Mouse (Mus musculus) frontal cortex, adult 2 months (tissue): Measurements from ENCODE around the gene Emilin3. TPM values are rescaled to one million over a fixed set of nuclear protein-coding genes. Genes with fewer than 3 reads are reported as not detected.

ENCODE experiments used
- DNase-seq, 2 experiments: peaks; one replicate each; pipeline ENCODE4 v3.0.0; 2022; ENCODE audit warnings: low spot score in 1 of 2; ENCODE audit errors: extremely low spot score in 1 of 2
- polyA plus RNA-seq: library from polyadenylated mRNA; depleted of rRNA; stranded (reverse); fragments of >200 nt; gene quantifications from 2 replicates; pipeline ENCODE4 v1.2.3, GENCODE M21; 2012

Emilin3 gene
- polyA plus RNA-seq, 1 experiment = 0.26 TPM

DNA sequence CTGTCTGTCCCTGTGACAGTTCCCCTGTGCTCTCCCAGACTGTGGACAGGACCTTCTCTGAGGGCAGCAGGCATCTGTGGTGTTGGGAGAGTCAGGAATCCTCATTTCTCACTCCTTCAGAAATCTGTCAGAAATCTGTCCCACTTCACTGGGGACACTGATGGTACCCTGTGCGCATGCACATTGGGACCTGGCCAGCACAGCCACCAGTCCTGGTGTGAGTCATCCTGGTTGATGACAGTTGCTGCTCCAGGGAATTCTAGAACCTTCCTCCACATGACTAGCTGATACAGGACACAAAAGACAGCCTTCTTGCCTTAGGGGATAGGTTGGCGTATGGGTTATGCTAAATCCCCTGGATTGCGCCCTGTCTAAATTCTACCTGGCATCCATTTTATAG lies 5.2 kb upstream of the Emilin3 start:
- DNase-seq = no peak

GRCm38 (mm10) chr2:160916714-160917113 lies 4.6 kb upstream of the Emilin3 start:
- DNase-seq = no peak

DNA sequence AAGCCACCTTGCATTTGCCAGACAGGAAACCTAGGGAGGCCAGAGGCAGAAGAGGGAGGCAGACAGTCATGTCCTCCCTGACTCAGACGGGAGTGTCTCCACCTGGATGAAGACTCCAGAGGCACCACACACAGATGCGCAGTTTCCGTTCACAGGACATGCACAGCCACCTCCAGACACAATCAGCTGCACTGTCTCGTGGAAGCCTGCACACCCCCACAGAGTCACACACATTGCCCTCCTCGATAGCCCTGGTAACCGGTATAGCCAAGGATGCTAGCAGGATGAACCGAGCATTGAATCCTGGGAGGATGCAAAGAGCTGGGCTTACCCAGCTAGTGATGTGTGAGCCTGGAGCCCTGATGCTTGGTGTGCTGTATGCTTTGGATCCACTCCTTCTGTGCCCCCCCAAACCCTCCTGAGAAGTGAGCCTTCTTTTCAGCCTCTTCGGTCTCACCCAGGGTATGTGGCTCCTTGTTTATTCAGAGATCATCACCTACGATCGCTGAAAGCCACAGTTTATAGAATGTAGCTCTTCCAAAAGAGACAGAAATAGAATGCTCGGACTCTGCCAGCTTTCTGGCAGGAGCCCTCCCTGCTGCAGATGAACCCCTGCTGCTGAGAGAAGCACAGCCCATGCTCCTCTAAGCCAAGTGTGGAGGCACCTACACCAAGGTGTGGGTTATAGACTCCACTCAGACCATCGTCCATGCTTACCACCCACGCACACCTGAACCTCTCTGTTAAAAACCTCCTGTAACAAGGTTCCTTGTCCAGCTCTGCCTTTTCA lies 3.9 kb upstream of the Emilin3 start:
- DNase-seq = peak in 1 of 2 experiments; percentile 20

DNA sequence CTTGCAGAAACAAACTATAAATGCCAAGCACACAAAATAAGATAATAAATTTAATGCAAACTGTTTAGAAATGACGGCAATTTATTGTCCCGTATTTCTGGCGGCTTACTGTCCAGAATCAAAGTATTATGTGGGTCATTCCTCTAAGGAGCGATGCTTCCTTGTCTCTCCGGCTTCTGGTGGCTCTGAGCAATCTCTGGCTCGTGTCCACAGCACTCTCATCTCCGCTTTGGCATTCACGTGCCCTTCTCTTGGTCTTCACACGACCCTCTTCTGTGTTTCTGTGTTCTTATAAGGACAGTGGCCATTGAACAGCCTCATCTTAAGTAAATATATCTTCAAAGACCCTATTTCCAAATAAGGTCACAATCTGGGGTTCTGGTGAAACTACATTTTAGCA lies 2.5 kb upstream of the Emilin3 start:
- no peak for DNase-seq

DNA sequence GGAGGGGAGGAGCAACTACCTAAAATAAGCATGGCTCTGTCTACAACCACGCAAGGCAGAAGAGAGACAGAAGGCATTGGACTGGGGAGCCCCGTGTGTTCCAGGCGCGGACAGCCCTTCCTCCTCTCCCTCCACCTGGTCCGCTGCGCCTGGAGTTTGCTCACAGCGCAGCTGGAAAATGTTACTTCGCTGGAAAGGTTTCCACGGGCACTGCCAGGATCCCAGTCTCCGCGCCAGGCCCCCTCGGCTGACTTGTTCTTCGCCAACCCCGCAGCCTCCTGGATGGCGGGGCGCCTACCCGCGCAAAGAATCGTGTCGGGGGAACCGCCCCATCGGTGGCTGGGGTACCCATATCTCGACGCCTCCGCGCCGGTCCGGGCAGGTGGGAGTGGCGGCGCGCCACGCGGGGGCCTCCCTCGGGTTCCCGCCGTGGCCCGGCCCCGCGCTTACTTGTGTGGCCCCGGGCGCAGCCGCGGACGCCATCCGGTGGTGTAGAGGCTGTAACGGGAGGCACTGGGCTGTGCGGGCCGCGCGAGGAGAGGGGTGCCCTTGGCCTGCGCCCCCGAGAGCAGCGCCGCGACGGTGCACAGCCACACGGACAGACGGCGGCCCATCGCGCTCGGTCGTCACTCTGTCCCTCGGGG lies 448 bp downstream of the Emilin3 start:
- no peak for DNase-seq

- DNase-seq = no peak
Observed at GRCm38 (mm10) chr2:160910633-160911032, 1.5 kb downstream of the Emilin3 start.

GRCm38 (mm10) chr2:160908607-160909006 lies 3.5 kb downstream of the Emilin3 start:
- DNase-seq = no peak

DNA sequence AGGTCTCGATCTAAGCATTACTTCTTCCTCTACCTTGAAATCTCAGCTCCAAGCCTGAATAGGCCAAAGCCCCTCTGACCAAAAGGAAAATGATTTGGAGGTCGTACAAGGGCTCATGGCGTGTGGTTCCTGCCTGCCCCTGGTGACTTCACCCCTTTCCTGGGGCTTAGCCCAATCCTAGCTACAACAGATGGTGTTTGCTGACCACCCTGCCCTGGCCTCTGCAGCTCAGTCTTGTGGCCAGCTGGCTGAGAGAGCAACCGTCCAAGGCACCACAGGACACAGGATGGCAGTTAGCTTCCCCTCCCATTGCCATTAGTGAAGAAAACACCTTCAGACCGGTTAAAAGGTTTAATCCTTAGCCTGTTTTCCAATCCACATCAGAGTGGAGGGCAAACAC lies 6.0 kb downstream of the Emilin3 start:
- no peak for DNase-seq

DNA sequence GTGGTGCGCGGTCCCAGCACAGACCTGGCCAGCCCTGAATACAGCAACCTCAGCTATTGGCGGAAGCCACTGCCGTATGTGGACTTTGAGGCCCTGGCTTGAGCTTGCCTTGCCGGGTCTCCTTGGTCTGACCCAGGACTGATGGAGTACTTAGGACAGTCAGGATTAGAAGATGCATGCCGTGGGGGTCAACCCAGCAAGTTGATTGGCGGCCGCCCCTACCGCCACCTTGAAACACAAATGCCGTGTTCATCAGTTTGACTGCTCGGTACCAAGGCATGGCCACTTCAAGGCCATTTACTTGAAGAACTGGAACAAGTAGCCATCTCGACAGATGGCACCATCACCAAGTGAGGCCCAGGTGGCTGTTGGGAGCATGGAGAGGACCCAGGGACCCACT lies 6.8 kb downstream of the Emilin3 start:
- no peak for DNase-seq

DNA sequence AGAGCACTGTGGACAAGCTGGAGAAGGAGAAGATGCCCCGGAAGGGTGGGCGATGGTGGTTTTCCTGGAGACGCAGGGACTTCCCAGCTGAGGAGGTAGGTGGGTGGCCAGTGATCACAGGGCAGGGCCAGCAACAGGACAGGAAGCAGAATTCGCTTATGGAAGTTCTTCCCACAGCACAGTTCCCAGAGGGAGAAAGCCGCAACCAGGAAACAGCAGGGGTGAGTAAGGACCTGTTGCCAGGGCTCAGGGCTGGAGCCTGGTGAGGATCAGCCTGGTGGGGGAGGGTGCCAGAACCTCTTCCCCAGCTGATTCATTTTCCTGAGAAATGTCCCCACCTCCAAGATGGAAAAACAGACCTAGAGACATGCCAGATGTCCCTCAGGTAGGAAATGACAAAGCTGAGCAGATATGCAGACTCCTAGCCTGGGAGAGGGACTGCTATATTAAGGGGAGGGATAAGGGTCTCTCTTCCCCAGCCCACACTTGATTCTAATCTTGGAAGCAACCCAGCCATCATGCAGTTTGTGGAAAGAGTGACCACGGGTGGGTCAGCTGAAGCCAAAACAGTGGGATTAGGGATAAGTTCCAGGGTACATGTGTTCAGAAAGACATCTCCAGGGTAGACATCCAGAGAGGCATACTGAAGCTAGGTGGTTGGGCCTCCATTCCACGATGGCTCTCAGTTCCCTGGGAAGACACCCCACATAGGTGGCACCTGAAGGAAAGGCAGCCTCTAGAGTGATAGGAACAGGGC lies 10.3 kb downstream of the Emilin3 start:
- DNase-seq = no peak

GRCm38 (mm10) chr2:160891697-160892096 lies 20.4 kb downstream of the Emilin3 start:
- no peak for DNase-seq

DNA sequence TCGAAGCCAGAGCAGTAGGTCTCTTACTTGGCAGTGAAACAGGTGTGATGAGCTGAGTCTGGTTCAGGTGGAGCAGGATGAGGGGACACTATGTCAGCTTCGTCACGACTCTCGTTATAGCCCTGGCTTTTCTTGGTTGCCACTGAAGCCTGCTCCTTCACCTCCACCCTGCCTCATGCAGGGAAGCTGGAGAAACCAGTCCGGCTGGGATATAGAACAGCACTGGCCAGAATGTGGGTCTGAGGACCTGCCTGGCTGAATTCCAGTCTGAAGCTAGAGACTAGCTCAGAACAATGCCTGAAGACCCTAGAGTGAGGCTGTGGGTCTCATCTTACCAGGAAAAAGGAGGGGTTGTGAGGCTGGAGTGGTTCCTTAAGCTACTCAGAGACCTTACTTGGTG lies 21.1 kb downstream of the Emilin3 start:
- DNase-seq = no peak

GRCm38 (mm10) chr2:160887859-160888258 lies 24.3 kb downstream of the Emilin3 start:
- DNase-seq = no peak

- peak; percentile 63 to 88 for DNase-seq
Observed at GRCm38 (mm10) chr2:160887284-160887683, 24.8 kb downstream of the Emilin3 start.

- no peak for DNase-seq
Observed at GRCm38 (mm10) chr2:160886221-160886620, 25.9 kb downstream of the Emilin3 start.

- peak in 1 of 2 experiments; percentile 47 for DNase-seq
Observed at GRCm38 (mm10) chr2:160884830-160885229, 27.3 kb downstream of the Emilin3 start.

GRCm38 (mm10) chr2:160883912-160884311 lies 28.2 kb downstream of the Emilin3 start:
- no peak for DNase-seq

DNA sequence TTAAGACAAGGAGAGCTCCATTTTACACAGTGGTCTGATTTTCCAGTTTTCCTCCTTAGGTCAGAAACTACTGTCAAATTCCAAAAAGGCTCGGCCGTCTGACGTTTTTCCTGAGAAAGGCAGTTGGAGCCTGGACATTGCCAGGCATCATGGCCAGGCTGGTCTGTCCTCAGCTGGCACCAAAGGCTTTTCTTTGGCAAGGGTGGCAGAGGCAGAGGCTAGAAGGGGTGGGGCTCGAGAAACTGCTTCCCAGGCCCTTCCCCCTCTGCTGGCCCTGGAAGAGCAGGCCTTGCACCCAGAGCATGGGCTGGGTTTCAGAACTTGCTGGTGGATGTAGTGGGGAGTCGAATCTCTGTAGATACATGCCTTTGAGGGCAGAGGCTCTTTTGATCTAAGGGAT lies 29.7 kb downstream of the Emilin3 start:
- DNase-seq = peak in 1 of 2 experiments; percentile 8

GRCm38 (mm10) chr2:160881462-160882101 lies 30.5 kb downstream of the Emilin3 start:
- no peak for DNase-seq

- peak in 1 of 2 experiments; percentile 29 for DNase-seq
Observed at GRCm38 (mm10) chr2:160880453-160881195, 31.5 kb downstream of the Emilin3 start, which contains the start of gene Lpin3. Gene Lpin3 (plus strand): TSS chr2:160880670.
